1 mouse cellular context compared by ENCODE assay signal in the genomic region with DNA sequence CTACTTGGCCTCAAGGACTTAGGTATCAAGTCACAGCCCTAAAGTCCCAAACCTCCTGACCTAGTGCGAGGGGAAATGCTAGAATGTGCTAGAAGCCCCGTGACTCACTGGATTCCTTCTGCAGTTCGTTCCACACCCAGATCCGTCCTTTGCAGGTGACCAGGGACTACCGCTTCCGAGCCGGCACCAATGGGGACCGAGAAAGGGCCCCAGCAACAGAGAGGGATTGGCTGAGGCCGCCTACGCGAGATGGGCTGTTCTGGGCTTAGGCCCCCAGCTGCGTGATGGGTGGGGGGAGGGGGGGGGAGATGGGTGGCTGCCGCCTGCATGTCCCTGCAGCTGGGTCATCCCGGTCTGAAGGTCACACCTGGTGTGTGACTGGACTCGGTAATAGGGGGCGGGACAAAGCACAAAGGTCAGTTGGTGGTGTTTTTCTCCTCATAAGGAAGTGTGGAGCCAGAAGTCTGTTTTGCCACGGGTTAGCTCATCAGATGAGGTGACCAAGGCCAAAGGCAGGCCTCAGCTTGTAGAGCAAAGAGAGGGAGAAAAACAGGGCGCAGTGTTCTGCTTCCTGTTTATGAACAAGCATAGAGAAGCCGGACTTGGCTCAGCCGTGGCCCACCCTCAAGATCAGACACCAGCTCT.
TF ChIP-seq lines count a peak whose summit lies in the region.

No protein-coding gene starts in this region.

TF ChIP-seq in ES-E14, 5 proteins besides CTCF, POLR2A, EP300 and RAD21:
- no peak for TF ChIP-seq HCFC1 (IDR thresholded peaks at IDR 0.05; ENCODE audit: borderline replicate concordance, insufficient read depth, low read length)
- peak; percentile 56 for TF ChIP-seq MAFK (IDR thresholded peaks at IDR 0.05; ENCODE audit: insufficient read depth, low read depth, low read length)
- peak; percentile 68 for TF ChIP-seq CHD2 (IDR thresholded peaks at IDR 0.05; ENCODE audit: low read depth, low read length)
